Mouse (Mus musculus) small intestine, adult 2 months (tissue): ENCODE data around the gene Eif2b5.

Experiments used
- CTCF ChIP-seq: fragments of 200-500 bp; IDR thresholded peaks from 2 replicates; pipeline ENCODE4 v1.5.1; 2012; ENCODE audit warnings: low read depth, mild to moderate bottlenecking, control low read depth, inconsistent platforms, low read length, moderate library complexity, mixed read lengths; ENCODE audit not compliant: insufficient replicate concordance, insufficient read length; ENCODE audit errors: extremely low read depth
- POLR2A ChIP-seq: fragments of 200-500 bp; IDR thresholded peaks from 2 replicates; pipeline ENCODE4 v1.6.1; 2012; ENCODE audit warnings: low read depth, mild to moderate bottlenecking, control low read depth, inconsistent platforms, low read length, moderate library complexity

GRCm38 (mm10) chr16:20478504-20478903 is 20.1 kb upstream of the Eif2b5 start:
- TF ChIP-seq POLR2A (no peak), CTCF (no peak)
